Mouse (Mus musculus): ENCODE measurements around the gene Chid1. TPM values are rescaled to one million over a fixed set of nuclear protein-coding genes. Genes with fewer than 3 reads are reported as not detected.
"Not testable (repeated sequence)": the region's sequence is repeated elsewhere in the genome, so short reads cannot be mapped to it uniquely, and the experiment has no call there.

The Chid1 gene
- polyA plus RNA-seq, 1 experiment from 2014 or later, result 45.0 TPM

DNA sequence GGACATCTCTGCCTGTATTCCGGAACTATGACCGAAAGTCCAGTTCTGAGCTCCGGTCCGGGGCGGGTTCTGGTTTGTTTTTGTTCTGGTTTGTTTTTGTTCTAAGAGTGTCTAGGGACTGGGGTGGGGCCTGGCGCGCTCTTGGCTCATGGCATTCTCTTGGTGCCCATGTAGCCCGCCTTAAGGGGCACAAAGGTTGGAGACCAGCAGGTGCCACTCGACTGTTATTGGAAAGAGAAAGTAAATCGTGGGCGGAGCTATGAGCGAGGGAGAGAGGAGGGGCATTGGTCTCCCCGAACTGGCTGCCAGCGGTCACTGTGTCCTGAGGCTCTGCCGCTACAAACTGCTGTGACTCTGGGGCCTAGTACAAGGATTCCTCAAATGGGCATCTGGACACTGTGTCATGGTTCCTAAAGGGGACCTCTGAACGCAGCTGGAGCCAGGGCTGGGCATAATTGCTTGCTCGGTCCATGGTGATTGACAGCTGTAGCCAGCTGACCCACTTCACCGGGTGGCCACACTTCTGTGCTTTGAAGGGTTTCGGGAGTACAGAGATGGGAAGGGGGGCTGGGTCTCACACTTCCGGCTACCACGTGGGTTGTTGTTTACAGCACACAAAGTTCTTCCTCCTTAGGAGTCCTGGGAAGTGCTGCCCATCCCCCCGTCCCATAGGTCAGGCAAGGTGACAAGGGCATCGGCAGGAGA is 83.9 kb downstream of the Chid1 start:
- Histone ChIP-seq H3K4me2 (peak overlapping the region; percentile 95), H3K27ac (peak overlapping the region; percentile 88), H3K9me3 (replicated peaks) (no peaks in the 10 kb centered on the region), H3K9ac (peak overlapping the region; percentile 70), H3K27me3 (peaks cover 6% of the 10 kb centered on the region), H3K4me3 (replicated peaks) (peak overlapping the region; percentile 81), H3K36me3 (peaks cover 34% of the 10 kb centered on the region), H3K4me1 (peaks cover 43% of the 10 kb centered on the region)
- peak; percentile 20 for ATAC-seq (replicated peaks; ENCODE audit: low FRiP score)
- under 1% methylated on average over 23 of the region's 23 CpGs for WGBS

DNA sequence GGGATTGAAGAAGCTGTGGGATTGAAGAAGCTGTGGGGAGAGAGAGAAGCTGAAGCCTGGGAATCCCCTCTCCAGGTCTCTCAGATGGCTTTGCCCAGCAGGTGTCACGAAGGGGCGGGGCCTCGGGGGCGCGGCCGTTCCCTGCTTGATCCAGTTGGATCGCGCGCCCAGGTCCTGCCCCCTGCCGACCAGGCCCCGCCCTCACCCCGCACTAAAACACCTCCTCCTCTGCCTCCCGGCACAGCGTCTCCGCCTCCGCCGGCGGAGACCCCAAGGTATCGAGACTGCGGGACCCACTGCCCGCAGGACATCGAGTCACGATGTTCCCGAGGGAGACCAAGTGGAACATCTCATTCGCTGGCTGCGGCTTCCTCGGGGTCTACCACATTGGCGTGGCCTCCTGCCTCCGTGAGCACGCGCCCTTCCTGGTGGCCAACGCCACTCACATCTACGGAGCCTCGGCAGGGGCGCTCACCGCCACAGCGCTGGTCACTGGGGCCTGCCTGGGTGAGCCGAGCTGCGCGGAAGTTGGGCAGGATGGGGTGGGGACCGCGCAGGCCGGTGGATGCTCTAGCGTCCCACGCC is 84.6 kb downstream of the Chid1 start, which contains the start of gene Pnpla2:
Gene Pnpla2, plus strand, starts transcription at position 232 of the 585 bp plus-strand sequence.
- Histone ChIP-seq H3K4me2 (peak within 1 kb of the TSS; percentile 95), H3K9me3 (replicated peaks) (no peaks in the 10 kb centered on the region), H3K9ac (peak within 1 kb of the TSS; percentile 70), H3K36me3 (peaks cover 41% of the 10 kb centered on the region), H3K27ac (peak within 1 kb of the TSS; percentile 88), H3K27me3 (peaks cover 1% of the 10 kb centered on the region; the same call in 1 of the 2 replicates), H3K4me1 (peaks cover 36% of the 10 kb centered on the region), H3K4me3 (replicated peaks) (peak within 1 kb of the TSS; percentile 81)
- peak; percentile 85 for ATAC-seq (replicated peaks; ENCODE audit: low FRiP score)
- WGBS, result under 1% methylated on average over 45 of the region's 45 CpGs

DNA sequence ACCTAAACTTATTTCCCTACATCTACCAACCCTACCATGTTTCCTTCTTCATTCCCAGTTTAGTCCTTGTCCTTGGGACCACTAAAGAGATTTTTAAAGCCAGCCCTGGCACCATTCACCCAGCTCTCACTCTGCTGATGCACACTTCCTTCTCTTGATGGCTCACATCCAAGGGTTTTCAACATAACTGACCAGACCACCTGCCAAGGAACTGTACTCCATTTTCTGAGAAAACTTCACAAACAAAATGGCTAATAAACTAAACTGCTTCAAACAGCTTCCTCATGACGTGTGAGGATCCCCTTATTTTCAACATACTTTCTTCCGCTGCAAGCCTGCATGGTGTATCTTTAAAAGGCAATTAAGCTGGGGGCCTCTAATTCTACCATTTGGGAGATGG is 86.0 kb downstream of the Chid1 start:
- no peaks in the 10 kb centered on the region for H3K27me3 ChIP-seq
- peaks cover 44% of the 10 kb centered on the region for H3K36me3 ChIP-seq
- H3K9ac ChIP-seq, result no peak overlapping the region
- peaks cover 42% of the 10 kb centered on the region for H3K4me1 ChIP-seq
- no peak overlapping the region for H3K27ac ChIP-seq
- 68% methylated on average over 2 of the region's 2 CpGs for WGBS
- H3K4me2 ChIP-seq, result no peak overlapping the region
- no peak overlapping the region for H3K4me3 ChIP-seq (replicated peaks)
- no peaks in the 10 kb centered on the region for H3K9me3 ChIP-seq (replicated peaks)
- ATAC-seq (replicated peaks; ENCODE audit: low FRiP score), result no peak

DNA sequence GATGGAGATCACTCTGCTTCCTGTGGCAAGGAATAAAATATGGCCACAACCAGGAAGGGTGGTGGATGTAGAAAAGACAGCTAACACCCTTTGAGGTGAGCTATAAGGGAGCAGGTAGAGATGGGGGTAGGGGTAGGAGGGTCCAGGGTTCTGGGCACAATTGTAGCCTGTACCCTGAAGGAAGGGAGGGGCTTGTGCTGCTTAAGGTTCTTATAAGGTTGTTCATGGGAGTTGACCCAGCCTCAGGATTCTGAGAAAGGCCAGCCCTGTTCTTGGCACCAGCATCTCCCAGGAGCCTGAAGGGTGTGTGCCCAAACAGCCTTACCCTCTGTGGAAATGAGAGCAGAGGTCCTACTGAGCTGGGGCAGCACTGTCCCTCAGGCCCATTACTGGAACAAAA is 87.7 kb downstream of the Chid1 start:
- no peak overlapping the region for H3K4me3 ChIP-seq (replicated peaks)
- H3K4me1 ChIP-seq, result peaks cover 40% of the 10 kb centered on the region
- H3K27ac ChIP-seq, result no peak overlapping the region
- peaks cover 41% of the 10 kb centered on the region for H3K36me3 ChIP-seq
- ATAC-seq (replicated peaks; ENCODE audit: low FRiP score), result no peak
- no peaks in the 10 kb centered on the region for H3K9me3 ChIP-seq (replicated peaks)
- no peaks in the 10 kb centered on the region for H3K27me3 ChIP-seq
- H3K9ac ChIP-seq, result no peak overlapping the region
- no peak overlapping the region for H3K4me2 ChIP-seq

DNA sequence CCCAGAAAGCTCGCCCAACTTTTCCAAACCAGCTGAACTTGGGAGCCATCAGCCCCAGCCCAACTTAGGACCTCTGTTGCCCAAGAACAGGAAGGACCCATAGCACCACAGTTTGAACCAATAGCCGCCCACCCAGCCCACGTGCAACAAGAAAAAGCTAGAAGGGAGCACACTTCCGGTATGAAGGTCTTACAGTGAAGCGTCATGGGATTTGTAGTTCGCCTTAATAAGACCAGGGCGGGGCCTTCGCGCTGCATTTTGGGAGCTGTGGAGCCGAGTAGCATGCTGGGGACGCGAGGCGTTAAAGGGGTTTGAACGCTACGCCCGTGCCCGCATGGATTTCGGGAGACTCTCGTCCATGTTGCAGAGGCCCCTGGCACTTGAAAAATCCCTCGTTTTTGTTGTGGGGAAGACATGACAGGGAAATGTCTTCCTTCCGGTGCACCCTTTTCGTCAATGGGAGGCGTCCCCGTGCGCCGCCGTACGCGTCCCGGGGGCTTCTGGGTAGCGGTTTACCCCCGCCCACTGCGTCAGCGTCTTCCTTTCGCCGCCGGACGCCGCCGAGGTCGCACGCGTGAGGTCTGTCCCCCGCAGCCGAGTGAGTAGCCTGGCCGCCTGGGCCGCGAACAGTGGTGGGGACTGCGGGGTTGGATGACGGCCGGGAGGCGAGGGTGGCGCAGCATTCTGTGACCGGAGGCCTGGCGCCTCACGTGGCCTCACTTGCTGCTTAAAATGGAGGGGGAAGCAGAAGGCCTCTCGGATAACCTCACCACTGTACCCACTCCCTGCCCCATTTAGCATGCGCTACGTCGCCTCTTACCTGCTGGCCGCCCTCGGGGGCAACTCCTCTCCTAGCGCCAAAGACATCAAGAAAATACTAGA is 92.3 kb downstream of the Chid1 start, which contains the start of gene Rplp2:
Gene Rplp2, plus strand, starts transcription at position 261 of the 882 bp plus-strand sequence.
- ATAC-seq (replicated peaks; ENCODE audit: low FRiP score), result peak; percentile 89
- H3K9me3 ChIP-seq (replicated peaks), result no peaks in the 10 kb centered on the region
- H3K4me3 ChIP-seq (replicated peaks), result peak within 1 kb of the TSS; percentile 79
- WGBS, result under 1% methylated on average over 63 of the region's 63 CpGs
- peaks cover 41% of the 10 kb centered on the region for H3K4me1 ChIP-seq
- peaks cover 39% of the 10 kb centered on the region for H3K36me3 ChIP-seq
- peak within 1 kb of the TSS; percentile 57 for H3K4me2 ChIP-seq
- H3K27ac ChIP-seq, result peak within 1 kb of the TSS; percentile 91
- peak within 1 kb of the TSS; percentile 89 for H3K9ac ChIP-seq
- no peaks in the 10 kb centered on the region for H3K27me3 ChIP-seq

DNA sequence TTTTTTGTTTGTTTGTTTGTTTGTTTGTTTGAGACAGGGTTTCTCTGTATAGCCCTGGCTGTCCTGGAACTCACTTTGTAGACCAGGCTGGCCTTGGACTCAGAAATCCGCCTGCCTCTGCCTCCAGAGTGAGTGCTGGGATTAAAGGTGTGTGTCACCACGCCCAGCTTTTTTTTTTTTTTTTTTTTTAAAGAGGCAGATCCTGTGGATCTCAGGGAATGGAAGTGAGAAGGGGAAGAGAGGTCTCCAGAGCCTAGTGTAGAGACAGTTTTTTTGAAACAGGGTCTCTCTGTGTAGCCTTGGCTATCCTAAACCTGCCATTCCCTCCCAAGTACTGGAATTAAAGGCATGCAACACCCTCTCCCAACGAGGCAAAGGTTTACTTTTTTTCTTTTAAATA is 93.3 kb downstream of the Chid1 start:
- Histone ChIP-seq H3K4me2 (peak overlapping the region; percentile 57), H3K27ac (0 out of 2 replicates have a peak overlapping the region, but pooled peaks have one; percentile 91), H3K4me3 (replicated peaks) (peak overlapping the region; percentile 79; the same call in 1 of the 2 replicates), H3K36me3 (peaks cover 34% of the 10 kb centered on the region), H3K4me1 (peaks cover 51% of the 10 kb centered on the region)
- ATAC-seq (replicated peaks; ENCODE audit: low FRiP score); H3K9ac ChIP-seq; H3K9me3 ChIP-seq (replicated peaks); H3K27me3 ChIP-seq: not testable (repeated sequence)
- WGBS, result 84% methylated on average over 3 of the region's 3 CpGs

DNA sequence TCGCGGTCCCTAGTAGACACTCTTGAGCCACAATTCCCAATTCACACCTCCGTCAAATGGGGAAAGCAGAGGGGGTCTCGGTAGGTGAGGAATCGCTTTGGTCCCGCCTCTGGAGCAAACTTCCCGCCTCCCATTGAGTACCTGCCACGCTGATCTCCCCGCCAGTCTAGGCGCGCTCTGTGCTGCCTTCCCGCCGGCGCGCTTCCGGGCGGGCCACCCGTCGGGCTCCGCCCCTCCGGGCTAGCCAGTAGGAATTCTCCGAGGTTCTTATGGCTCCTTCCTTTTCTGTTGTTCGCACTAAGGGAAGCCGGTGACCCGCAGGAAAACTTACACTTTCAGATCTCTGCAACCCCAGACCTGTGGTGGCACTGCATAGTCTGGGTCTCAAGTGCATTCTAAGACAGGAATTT is 95.8 kb downstream of the Chid1 start, which contains the start of gene Pidd1:
Gene Pidd1, minus strand, starts transcription at position 198 of the 410 bp plus-strand sequence.
- Histone ChIP-seq H3K9me3 (replicated peaks) (no peaks in the 10 kb centered on the region), H3K27me3 (no peaks in the 10 kb centered on the region), H3K4me3 (replicated peaks) (peak within 1 kb of the TSS; percentile 55), H3K9ac (peak within 1 kb of the TSS; percentile 66), H3K36me3 (peaks cover 34% of the 10 kb centered on the region), H3K27ac (peak within 1 kb of the TSS; percentile 84), H3K4me1 (peaks cover 52% of the 10 kb centered on the region), H3K4me2 (peak within 1 kb of the TSS; percentile 93)
- ATAC-seq (replicated peaks; ENCODE audit: low FRiP score), result peak; percentile 53
- under 1% methylated on average over 25 of the region's 25 CpGs for WGBS

Other genes starting within 250 kb of the Chid1 start
- gene Drd4, start 247.9 kb downstream of the Chid1 start, polyA plus RNA-seq (2015; fragmentation: Nextera tagmentation; extraction: Ambion mirVana), result 1.4 and 1.8 TPM in 2 replicates
- 68.2 and 81.1 TPM in 2 replicates for gene Deaf1, start 212.2 kb downstream of the Chid1 start, polyA plus RNA-seq (2015; fragmentation: Nextera tagmentation; extraction: Ambion mirVana)
- gene Tmem80, start 212.1 kb downstream of the Chid1 start, polyA plus RNA-seq (2015; fragmentation: Nextera tagmentation; extraction: Ambion mirVana), result 52.8 and 54.4 TPM in 2 replicates
- 33.1 and 39.6 TPM in 2 replicates for gene Eps8l2, start 201.0 kb downstream of the Chid1 start, polyA plus RNA-seq (2015; fragmentation: Nextera tagmentation; extraction: Ambion mirVana)
- 340 and 353 TPM in 2 replicates for gene Taldo1, start 147.7 kb downstream of the Chid1 start, polyA plus RNA-seq (2015; fragmentation: Nextera tagmentation; extraction: Ambion mirVana)
- 61.5 and 61.8 TPM in 2 replicates for gene Gatd1, start 125.7 kb downstream of the Chid1 start, polyA plus RNA-seq (2015; fragmentation: Nextera tagmentation; extraction: Ambion mirVana)
- 2.6 and 3.4 TPM in 2 replicates for gene Cend1, start 110.4 kb downstream of the Chid1 start, polyA plus RNA-seq (2015; fragmentation: Nextera tagmentation; extraction: Ambion mirVana)
- 27.6 and 34.0 TPM in 2 replicates for gene Slc25a22, start 102.0 kb downstream of the Chid1 start, polyA plus RNA-seq (2015; fragmentation: Nextera tagmentation; extraction: Ambion mirVana)
- 10.5 and 12.6 TPM in 2 replicates for gene Pidd1, start 95.8 kb downstream of the Chid1 start, polyA plus RNA-seq (2015; fragmentation: Nextera tagmentation; extraction: Ambion mirVana)
- gene Rplp2, start 92.5 kb downstream of the Chid1 start, polyA plus RNA-seq (2015; fragmentation: Nextera tagmentation; extraction: Ambion mirVana), result 1,339 and 1,510 TPM in 2 replicates
- 36.3 and 41.7 TPM in 2 replicates for gene Pnpla2, start 84.7 kb downstream of the Chid1 start, polyA plus RNA-seq (2015; fragmentation: Nextera tagmentation; extraction: Ambion mirVana)
- 19.3 and 22.0 TPM in 2 replicates for gene Cracr2b, start 78.8 kb downstream of the Chid1 start, polyA plus RNA-seq (2015; fragmentation: Nextera tagmentation; extraction: Ambion mirVana)
- gene Cd151, start 72.5 kb downstream of the Chid1 start, polyA plus RNA-seq (2015; fragmentation: Nextera tagmentation; extraction: Ambion mirVana), result 30.9 and 34.8 TPM in 2 replicates
- 78.7 and 81.5 TPM in 2 replicates for gene Polr2l, start 64.7 kb downstream of the Chid1 start, polyA plus RNA-seq (2015; fragmentation: Nextera tagmentation; extraction: Ambion mirVana)
- gene Tspan4, start 64.6 kb downstream of the Chid1 start, polyA plus RNA-seq (2015; fragmentation: Nextera tagmentation; extraction: Ambion mirVana), result 91.6 and 93.4 TPM in 2 replicates
- gene Ap2a2, start 22.3 kb upstream of the Chid1 start, polyA plus RNA-seq (2015; fragmentation: Nextera tagmentation; extraction: Ambion mirVana), result 77.9 and 87.8 TPM in 2 replicates
- gene Muc6, start 115.5 kb upstream of the Chid1 start, polyA plus RNA-seq (2015; fragmentation: Nextera tagmentation; extraction: Ambion mirVana), result 0.23 TPM in 2 replicates
- 0.40 and 1.9 TPM in 2 replicates for gene Muc2, start 150.5 kb upstream of the Chid1 start, polyA plus RNA-seq (2015; fragmentation: Nextera tagmentation; extraction: Ambion mirVana)
- not detected in 2 replicates for gene Muc5ac, start 249.1 kb upstream of the Chid1 start, polyA plus RNA-seq (2015; fragmentation: Nextera tagmentation; extraction: Ambion mirVana)

Measured in kidney, embryonic 15.5 days (tissue).